Mouse (Mus musculus) liver, embryonic 12.5 days (tissue): ENCODE data around the gene Gm28038. TPM values are rescaled to one million over a fixed set of nuclear protein-coding genes. Genes with fewer than 3 reads are reported as not detected.

ENCODE experiments used
- ATAC-seq: fragments of 200-750 bp; cut with Nextera tagmentation; 2 replicates; pipeline ENCODE4 v1.8.0; 2017; ENCODE audit warnings: moderate number of reproducible peaks, mild to moderate bottlenecking, moderate library complexity
- H3K27ac ChIP-seq: fragments of 300-500 bp; sonication (generic); 2 replicates; pipeline ENCODE4 v1.5.1; 2016; ENCODE audit warnings: mild to moderate bottlenecking
- H3K27me3 ChIP-seq: fragments of 300-500 bp; sonication (generic); replicated peaks from 2 replicates; pipeline ENCODE4 v1.6.1; 2016; ENCODE audit warnings: mild to moderate bottlenecking, moderate library complexity
- H3K36me3 ChIP-seq: fragments of 300-500 bp; sonication (generic); 2 replicates; pipeline ENCODE4 v1.6.1; 2016; ENCODE audit warnings: mild to moderate bottlenecking, moderate library complexity
- H3K4me1 ChIP-seq: fragments of 300-500 bp; sonication (generic); 2 replicates; pipeline ENCODE4 v1.6.1; 2016
- H3K4me2 ChIP-seq: fragments of 300-500 bp; sonication (generic); 2 replicates; pipeline ENCODE4 v1.6.1; 2016; ENCODE audit warnings: mild to moderate bottlenecking, moderate library complexity
- H3K4me3 ChIP-seq: fragments of 300-500 bp; sonication (generic); 2 replicates; pipeline ENCODE4 v1.5.1; 2016; ENCODE audit warnings: mild to moderate bottlenecking, moderate library complexity
- H3K9ac ChIP-seq: fragments of 300-500 bp; sonication (generic); 2 replicates; pipeline ENCODE4 v1.6.1; 2016; ENCODE audit warnings: mild to moderate bottlenecking, moderate library complexity
- H3K9me3 ChIP-seq: fragments of 300-500 bp; sonication (generic); replicated peaks from 2 replicates; pipeline ENCODE4 v1.6.1; 2016; ENCODE audit warnings: mild to moderate bottlenecking, moderate library complexity
- WGBS: fragments of 180-500 bp; shearing (Covaris S2); methylation state at CpG from one replicate; pipeline ENCODE4 v1.1.7; 2016; ENCODE audit not compliant: insufficient replicate concordance; 5-methylcytosine and 5-hydroxymethylcytosine counted together
- polyA plus RNA-seq: library from polyadenylated mRNA; unstranded; fragments of >200 nt; fragmentation: Nextera tagmentation; extraction: Ambion mirVana; gene quantifications from 2 replicates; pipeline ENCODE4 v1.2.1, GENCODE M21; 2016

The Gm28038 gene
- polyA plus RNA-seq, 1 experiment from 2014 or later: not detected

GRCm38 (mm10) chr2:30306087-30306486 lies 25.2 kb downstream of the Gm28038 start:
- no peak for ATAC-seq
- H3K27ac ChIP-seq: no peak overlapping the region
- no peak overlapping the region for H3K9ac ChIP-seq
- H3K4me3 ChIP-seq: no peak overlapping the region
- 88% methylated on average over 7 of the region's 7 CpGs for WGBS
- H3K9me3 ChIP-seq: no peaks in the 10 kb centered on the region
- peaks cover 100% of the 10 kb centered on the region for H3K36me3 ChIP-seq
- peaks cover 13% of the 10 kb centered on the region for H3K4me1 ChIP-seq
- no peaks in the 10 kb centered on the region for H3K27me3 ChIP-seq
- H3K4me2 ChIP-seq: no peak overlapping the region

- peak; percentile 24; the same call in 1 of the 2 replicates for ATAC-seq
Measured at GRCm38 (mm10) chr2:30309351-30309750, 28.5 kb downstream of the Gm28038 start.

GRCm38 (mm10) chr2:30311481-30311880 lies 30.6 kb downstream of the Gm28038 start:
- Histone ChIP-seq H3K27me3 (no peaks in the 10 kb centered on the region), H3K4me3 (no peak overlapping the region), H3K9me3 (no peaks in the 10 kb centered on the region), H3K4me2 (no peak overlapping the region), H3K9ac (no peak overlapping the region), H3K4me1 (peaks cover 13% of the 10 kb centered on the region), H3K36me3 (peaks cover 98% of the 10 kb centered on the region), H3K27ac (no peak overlapping the region)
- 71% methylated on average over 2 of the region's 2 CpGs for WGBS
- no peak for ATAC-seq

More at GRCm38 (mm10) chr2:30309351-30309750, 28.5 kb downstream of the Gm28038 start:
- Histone ChIP-seq H3K4me3 (no peak overlapping the region), H3K4me1 (peaks cover 13% of the 10 kb centered on the region), H3K36me3 (peaks cover 98% of the 10 kb centered on the region), H3K9me3 (no peaks in the 10 kb centered on the region), H3K27ac (no peak overlapping the region), H3K4me2 (no peak overlapping the region), H3K9ac (no peak overlapping the region; the same call in 1 of the 2 replicates), H3K27me3 (no peaks in the 10 kb centered on the region)
- WGBS: 53% methylated on average over 3 of the region's 3 CpGs

- Histone ChIP-seq H3K4me2 (no peak overlapping the region), H3K9ac (no peak overlapping the region), H3K9me3 (no peaks in the 10 kb centered on the region), H3K4me3 (no peak overlapping the region), H3K27me3 (no peaks in the 10 kb centered on the region), H3K4me1 (no peaks in the 10 kb centered on the region), H3K27ac (no peak overlapping the region), H3K36me3 (peaks cover 97% of the 10 kb centered on the region)
- 89% methylated on average over 4 of the region's 4 CpGs for WGBS
- ATAC-seq: no peak
Measured at GRCm38 (mm10) chr2:30316136-30316535, 35.3 kb downstream of the Gm28038 start.

GRCm38 (mm10) chr2:30316955-30317354 lies 36.1 kb downstream of the Gm28038 start:
- WGBS: 89% methylated on average over 5 of the region's 5 CpGs

GRCm38 (mm10) chr2:30319260-30319659 lies 38.4 kb downstream of the Gm28038 start:
- ATAC-seq: peak; percentile 55; the same call in 1 of the 2 replicates
- Histone ChIP-seq H3K4me3 (no peak overlapping the region), H3K9ac (no peak overlapping the region), H3K36me3 (peaks cover 98% of the 10 kb centered on the region), H3K4me1 (no peaks in the 10 kb centered on the region), H3K27ac (peak overlapping the region; percentile 70), H3K9me3 (no peaks in the 10 kb centered on the region), H3K4me2 (no peak overlapping the region), H3K27me3 (no peaks in the 10 kb centered on the region)
- WGBS: 77% methylated on average over 4 of the region's 4 CpGs

More at GRCm38 (mm10) chr2:30316955-30317354, 36.1 kb downstream of the Gm28038 start:
- H3K27ac ChIP-seq: no peak overlapping the region
- H3K36me3 ChIP-seq: peaks cover 98% of the 10 kb centered on the region
- H3K4me3 ChIP-seq: no peak overlapping the region
- H3K9me3 ChIP-seq: no peaks in the 10 kb centered on the region
- H3K4me1 ChIP-seq: no peaks in the 10 kb centered on the region
- no peak overlapping the region for H3K4me2 ChIP-seq
- no peaks in the 10 kb centered on the region for H3K27me3 ChIP-seq
- ATAC-seq: no peak
- no peak overlapping the region for H3K9ac ChIP-seq

- H3K27me3 ChIP-seq: no peaks in the 10 kb centered on the region
- no peak overlapping the region for H3K9ac ChIP-seq
- 83% methylated on average over 7 of the region's 7 CpGs for WGBS
- H3K4me1 ChIP-seq: no peaks in the 10 kb centered on the region
- H3K4me2 ChIP-seq: no peak overlapping the region
- H3K4me3 ChIP-seq: no peak overlapping the region
- H3K36me3 ChIP-seq: peaks cover 98% of the 10 kb centered on the region
- H3K27ac ChIP-seq: no peak overlapping the region
- ATAC-seq: no peak
- no peaks in the 10 kb centered on the region for H3K9me3 ChIP-seq
Measured at GRCm38 (mm10) chr2:30323111-30323510, 42.3 kb downstream of the Gm28038 start.

GRCm38 (mm10) chr2:30325296-30325695 lies 44.5 kb downstream of the Gm28038 start:
- Histone ChIP-seq H3K4me2 (no peak overlapping the region), H3K27me3 (no peaks in the 10 kb centered on the region), H3K4me1 (no peaks in the 10 kb centered on the region), H3K4me3 (no peak overlapping the region), H3K9ac (no peak overlapping the region), H3K9me3 (no peaks in the 10 kb centered on the region), H3K27ac (no peak overlapping the region), H3K36me3 (peaks cover 98% of the 10 kb centered on the region)
- no peak for ATAC-seq
- 89% methylated on average over 5 of the region's 5 CpGs for WGBS

- no peaks in the 10 kb centered on the region for H3K27me3 ChIP-seq
- H3K9ac ChIP-seq: no peak overlapping the region
- H3K9me3 ChIP-seq: no peaks in the 10 kb centered on the region
- WGBS: 87% methylated on average over 7 of the region's 7 CpGs
- H3K36me3 ChIP-seq: peaks cover 98% of the 10 kb centered on the region
- no peak overlapping the region for H3K4me3 ChIP-seq
- no peak overlapping the region for H3K4me2 ChIP-seq
- H3K4me1 ChIP-seq: no peaks in the 10 kb centered on the region
- H3K27ac ChIP-seq: no peak overlapping the region
- ATAC-seq: no peak
Measured at GRCm38 (mm10) chr2:30327276-30327675, 46.4 kb downstream of the Gm28038 start.

- WGBS: 76% methylated on average over 3 of the region's 3 CpGs
- Histone ChIP-seq H3K27me3 (no peaks in the 10 kb centered on the region), H3K9me3 (no peaks in the 10 kb centered on the region), H3K4me1 (no peaks in the 10 kb centered on the region), H3K4me3 (no peak overlapping the region), H3K4me2 (no peak overlapping the region), H3K27ac (no peak overlapping the region), H3K9ac (no peak overlapping the region), H3K36me3 (peaks cover 98% of the 10 kb centered on the region)
- no peak for ATAC-seq
Measured at GRCm38 (mm10) chr2:30328791-30329190, 47.9 kb downstream of the Gm28038 start.

GRCm38 (mm10) chr2:30335324-30335723 lies 54.5 kb downstream of the Gm28038 start:
- no peak for ATAC-seq
- H3K4me2 ChIP-seq: no peak overlapping the region
- H3K4me3 ChIP-seq: no peak overlapping the region
- no peaks in the 10 kb centered on the region for H3K9me3 ChIP-seq
- no peak overlapping the region for H3K27ac ChIP-seq
- no peaks in the 10 kb centered on the region for H3K27me3 ChIP-seq
- no peaks in the 10 kb centered on the region for H3K4me1 ChIP-seq
- no peak overlapping the region for H3K9ac ChIP-seq
- WGBS: 96% methylated on average over 2 of the region's 2 CpGs
- peaks cover 100% of the 10 kb centered on the region for H3K36me3 ChIP-seq

- Histone ChIP-seq H3K36me3 (peaks cover 100% of the 10 kb centered on the region), H3K27ac (no peak overlapping the region), H3K4me3 (no peak overlapping the region), H3K4me2 (no peak overlapping the region), H3K9me3 (no peaks in the 10 kb centered on the region), H3K9ac (no peak overlapping the region), H3K4me1 (no peaks in the 10 kb centered on the region), H3K27me3 (no peaks in the 10 kb centered on the region)
- WGBS: 82% methylated on average over 16 of the region's 16 CpGs
- ATAC-seq: 0 out of 2 replicates have a peak, but pooled peaks have one; percentile 21
Measured at GRCm38 (mm10) chr2:30336174-30336915, 55.5 kb downstream of the Gm28038 start.
